Mouse (Mus musculus) stomach, postnatal 0 days (tissue): Measurements from ENCODE around the gene Gbp3.

ENCODE experiments used
- CTCF ChIP-seq: IDR thresholded peaks from 2 replicates; pipeline ENCODE4 v1.5.1; 2016; ENCODE audit warnings: antibody characterized with exemption, low read depth, mild to moderate bottlenecking, moderate library complexity
- EP300 ChIP-seq: optimal IDR thresholded peaks from 2 replicates; pipeline ENCODE3; 2016; ENCODE audit warnings: antibody characterized with exemption

- TF ChIP-seq EP300 (no peak), CTCF (no peak)
Measured at GRCm38 (mm10) chr3:142531595-142531994, 28.2 kb upstream of the Gbp3 start.
